Mouse (Mus musculus) thymus, postnatal 0 days (tissue): ENCODE measurements around the gene Setd7. TPM values are rescaled to one million over a fixed set of nuclear protein-coding genes. Genes with fewer than 3 reads are reported as not detected.
A peak's percentile ranks its signal among the peaks of the same experiment; 100 is the strongest.

Experiments used
- DNase-seq: peaks from one replicate; pipeline ENCODE4 v3.0.0-alpha.2; 2015; ENCODE audit warnings: low spot score
- polyA plus RNA-seq: library from polyadenylated mRNA; unstranded; fragments of >200 nt; fragmentation: Nextera tagmentation; extraction: Ambion mirVana; gene quantifications from 2 replicates; pipeline ENCODE4 v1.2.1, GENCODE M21; 2015

Gene Setd7
- polyA plus RNA-seq, 1 experiment from 2014 or later: 8.0 TPM

DNA sequence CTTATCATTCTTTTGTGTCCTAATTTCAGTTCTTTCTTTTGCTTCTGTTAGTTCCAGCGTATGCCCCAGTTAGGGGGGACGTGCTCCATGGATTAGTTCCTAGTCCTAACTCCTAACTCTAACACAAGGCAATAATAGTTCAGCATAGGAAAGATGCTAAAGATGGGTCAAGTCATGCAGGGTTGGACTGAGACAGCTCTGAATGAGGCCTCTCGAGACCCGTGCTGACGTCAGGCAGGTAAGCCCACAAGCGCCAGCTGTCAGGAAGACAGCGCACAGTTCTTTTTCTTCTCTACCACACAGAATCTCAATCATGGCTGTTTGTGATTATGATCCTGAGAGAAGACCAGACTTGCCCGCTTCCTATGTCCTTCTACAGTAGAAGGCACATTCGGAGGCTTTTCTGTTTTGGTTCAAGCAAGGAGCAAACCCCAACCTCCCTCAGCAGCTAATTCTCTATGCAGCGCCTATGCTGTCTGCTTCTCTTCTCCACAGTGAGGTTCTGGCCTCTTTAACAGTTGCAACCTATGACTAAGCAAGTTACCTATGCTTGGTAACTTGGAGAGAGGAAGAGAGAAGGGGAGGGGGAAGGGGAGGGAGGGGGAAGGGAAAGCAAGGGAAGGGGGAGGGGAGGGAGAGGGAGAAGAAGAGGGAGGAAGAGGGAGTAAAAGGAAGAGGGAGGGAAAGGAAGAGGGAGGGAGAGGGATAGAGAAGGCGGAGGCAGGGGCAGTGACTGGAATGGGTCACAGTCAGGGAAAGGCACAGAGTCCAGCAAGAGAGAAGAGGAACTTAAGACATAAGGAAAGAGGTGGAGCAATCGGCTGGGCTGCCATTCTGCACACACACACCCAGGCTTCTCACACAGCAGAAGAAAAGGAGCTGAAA lies 42.6 kb downstream of the Setd7 start:
- DNase-seq: no peak

DNA sequence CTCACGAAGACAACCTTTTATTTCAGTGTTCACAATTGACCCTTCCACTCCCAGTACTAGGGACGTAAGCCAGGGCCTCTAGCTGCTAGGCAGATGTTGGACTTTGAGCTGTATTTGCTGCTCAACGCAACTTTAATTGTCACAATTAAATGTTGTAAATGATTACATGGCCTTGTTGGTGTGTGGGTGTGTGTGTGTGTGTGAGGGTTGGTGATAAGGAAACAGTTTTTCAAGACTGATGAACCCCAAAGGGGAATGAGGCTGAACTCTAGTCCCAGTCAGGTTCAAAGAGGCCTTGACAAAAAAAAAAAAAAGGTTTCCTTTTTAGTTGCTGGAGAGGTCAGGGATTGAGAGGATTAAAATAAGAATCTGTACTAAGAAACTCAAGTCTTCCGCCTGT lies 43.2 kb downstream of the Setd7 start:
- DNase-seq: no peak

DNA sequence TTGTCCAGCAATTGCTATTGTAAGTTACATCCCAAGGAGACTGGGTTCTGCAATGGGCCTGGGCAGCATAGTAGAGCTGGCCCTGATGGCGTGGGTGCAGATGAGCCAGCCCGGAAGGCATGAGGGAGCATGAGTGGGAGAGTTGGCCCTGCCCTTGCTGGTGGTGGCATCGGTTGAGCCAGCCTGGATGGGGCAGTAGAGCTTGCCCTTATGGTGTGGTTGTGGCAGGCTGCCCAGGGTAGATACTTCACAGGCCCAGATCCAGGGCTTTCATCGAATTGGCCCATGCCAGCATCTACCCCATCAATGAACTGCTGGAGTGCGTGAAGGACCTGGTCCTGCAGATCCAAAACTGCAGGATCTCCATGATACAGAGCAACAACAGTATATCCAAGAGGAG lies 48.7 kb downstream of the Setd7 start:
- no peak for DNase-seq

DNA sequence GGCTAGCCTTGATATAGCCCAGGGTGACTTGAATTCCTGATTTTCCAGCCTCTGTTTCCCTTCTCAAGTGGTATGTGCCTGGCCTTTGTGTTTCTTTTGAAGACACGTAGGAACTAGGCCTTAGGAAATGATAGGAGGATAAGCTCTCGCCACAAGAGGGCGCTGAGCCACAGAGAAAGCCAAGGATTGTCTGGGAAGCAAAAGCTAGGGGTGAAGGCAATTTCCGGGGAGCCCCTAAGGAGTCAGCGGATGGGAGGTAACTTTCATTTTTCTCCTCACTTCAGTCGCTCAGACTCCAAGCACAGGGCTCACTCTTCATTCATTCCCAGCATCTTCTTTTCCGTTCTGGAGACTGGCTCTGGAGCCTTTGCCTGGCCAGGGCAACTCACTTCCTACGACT lies 49.8 kb downstream of the Setd7 start:
- peak; percentile 84 for DNase-seq

DNA sequence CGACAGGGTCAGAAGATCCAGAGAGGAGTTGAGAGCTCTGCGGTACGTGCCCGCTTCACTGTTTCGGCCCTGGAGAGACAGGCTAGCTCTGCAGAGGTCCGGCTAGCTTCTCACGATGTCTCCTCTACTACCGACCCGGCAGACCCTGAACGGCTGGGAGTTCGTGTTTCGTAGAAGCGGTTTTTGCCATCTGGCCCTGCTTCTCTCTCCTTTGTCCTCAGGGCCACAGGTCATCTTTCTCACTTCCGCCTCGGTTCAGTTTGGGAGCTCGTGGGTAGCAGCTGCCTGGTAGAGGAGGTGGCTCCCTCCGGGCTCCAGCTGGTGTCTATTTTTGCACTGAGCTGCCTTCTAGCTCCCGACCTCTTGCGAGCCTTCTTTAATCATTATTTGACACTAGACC lies 55.2 kb downstream of the Setd7 start:
- no peak for DNase-seq

DNA sequence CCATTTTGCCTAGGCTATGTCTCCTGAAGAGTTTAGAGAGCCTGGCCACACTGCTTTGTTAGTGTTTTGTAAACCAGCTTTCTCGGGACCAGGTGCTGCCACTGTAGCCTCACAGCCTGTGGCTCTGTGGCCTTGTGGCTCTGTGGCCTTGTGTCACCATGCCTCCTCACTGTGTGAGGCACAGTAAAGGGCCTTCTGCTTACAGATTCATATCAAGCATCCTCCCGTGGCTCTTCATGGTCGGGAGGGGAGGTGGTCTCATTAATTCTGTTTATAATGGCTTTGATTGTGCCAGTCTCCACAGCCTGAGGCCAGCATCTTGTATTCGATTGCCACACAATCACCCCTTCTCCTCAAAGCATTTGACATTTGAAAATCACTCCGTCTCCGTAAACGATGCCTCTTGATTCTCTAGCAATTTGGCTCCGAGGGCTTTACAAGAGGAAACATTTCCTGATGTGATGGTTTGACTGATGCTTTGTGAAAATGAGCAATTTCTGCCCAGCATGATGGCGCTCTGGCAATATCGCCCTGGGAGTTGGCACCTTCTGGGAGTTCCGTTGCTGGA lies 56.2 kb downstream of the Setd7 start:
- DNase-seq: no peak

DNA sequence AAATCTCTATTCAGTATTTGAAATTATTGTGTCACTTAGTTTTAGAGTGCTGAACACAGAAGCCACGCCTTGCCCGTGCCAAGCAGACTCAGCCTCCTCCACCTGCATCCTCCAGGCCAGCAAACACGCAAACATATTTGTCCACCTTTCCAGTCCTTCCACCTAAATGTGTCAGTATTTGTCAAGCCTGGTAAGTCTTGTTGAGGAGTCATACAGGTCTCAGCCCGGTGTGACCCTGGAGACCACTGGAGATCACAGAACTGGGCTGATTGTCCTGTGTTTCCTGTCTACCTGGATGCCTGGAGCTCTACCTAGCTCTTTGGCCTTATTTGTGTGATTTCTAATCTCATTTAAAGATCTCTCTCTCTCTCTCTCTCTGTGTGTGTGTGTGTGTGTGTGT lies 60.8 kb downstream of the Setd7 start:
- no peak for DNase-seq

DNA sequence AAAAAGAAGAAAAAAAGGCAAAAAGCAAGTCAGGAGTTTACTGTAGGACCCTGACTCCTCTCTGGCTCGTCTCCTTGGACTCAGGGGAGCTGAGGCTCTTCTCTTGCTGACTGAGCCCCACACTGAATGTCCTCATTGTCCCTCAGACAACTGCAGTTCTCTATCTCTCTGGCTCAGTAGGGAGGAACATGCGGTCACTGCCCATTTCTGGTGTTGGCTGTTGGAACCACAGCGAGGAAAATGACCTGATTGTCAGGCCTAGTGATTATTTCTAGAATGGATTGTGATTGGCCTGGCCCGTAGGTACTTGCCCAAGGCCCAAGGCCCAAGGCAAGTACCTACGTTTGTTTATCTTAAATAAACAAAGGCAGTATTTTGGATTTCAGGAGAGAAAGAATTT lies 62.0 kb downstream of the Setd7 start:
- no peak for DNase-seq

DNA sequence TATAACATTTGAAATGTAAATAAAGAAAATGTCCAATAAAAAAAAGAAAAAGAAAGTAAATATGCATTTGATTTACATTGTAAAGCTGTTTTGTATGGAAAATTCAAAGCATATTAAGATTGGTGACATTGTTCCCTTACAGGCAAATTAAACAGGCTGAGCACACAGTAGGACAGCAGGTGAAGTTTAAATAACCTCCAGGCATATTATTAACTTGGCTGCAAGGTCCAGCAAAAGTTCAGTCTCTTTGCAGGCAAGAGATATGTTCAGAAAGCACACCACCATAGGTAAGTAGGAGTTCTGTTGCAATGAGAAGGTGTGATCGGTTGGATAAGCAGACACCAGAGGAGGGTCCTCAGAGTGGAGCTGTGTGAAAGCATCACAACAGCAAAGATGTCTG lies 62.7 kb downstream of the Setd7 start:
- DNase-seq: no peak

DNA sequence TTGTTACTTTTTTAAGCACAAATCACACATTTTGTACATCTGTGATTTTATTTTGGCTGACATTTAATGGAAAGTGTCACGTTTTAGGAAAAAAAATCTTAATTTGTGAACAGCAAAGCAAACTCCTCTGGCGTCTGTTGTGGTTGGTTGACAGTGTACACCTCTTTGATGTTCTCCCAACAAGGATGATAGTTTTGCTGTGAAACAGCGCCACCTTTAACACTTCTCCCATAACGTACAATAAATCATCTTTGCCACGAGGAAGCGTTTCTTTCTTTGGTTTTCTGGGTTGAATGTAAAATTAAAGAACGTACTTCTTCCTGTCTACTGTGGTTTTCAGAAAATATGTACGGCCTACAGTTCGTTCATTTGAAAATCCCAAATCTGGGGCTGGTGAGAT lies 65.0 kb downstream of the Setd7 start:
- DNase-seq: peak; percentile 56

DNA sequence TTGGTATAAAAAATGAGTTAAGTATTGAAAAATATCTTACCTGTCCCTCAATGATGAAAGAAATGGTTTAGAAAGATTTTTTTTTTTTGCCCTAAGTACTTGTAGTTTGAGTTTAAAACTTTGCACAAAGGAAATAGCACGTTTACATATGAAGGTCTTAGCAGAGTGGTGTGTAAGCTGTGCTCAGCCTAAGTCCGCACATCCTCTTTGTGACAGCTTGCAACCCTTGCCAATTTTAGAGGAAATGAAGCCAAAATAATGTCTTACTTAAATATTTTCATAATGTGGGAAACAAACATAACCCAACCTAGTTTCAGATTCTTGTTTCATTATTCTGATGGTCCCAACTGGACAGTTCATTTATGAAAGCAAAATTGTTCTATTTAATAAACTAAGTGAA lies 66.2 kb downstream of the Setd7 start:
- no peak for DNase-seq

DNA sequence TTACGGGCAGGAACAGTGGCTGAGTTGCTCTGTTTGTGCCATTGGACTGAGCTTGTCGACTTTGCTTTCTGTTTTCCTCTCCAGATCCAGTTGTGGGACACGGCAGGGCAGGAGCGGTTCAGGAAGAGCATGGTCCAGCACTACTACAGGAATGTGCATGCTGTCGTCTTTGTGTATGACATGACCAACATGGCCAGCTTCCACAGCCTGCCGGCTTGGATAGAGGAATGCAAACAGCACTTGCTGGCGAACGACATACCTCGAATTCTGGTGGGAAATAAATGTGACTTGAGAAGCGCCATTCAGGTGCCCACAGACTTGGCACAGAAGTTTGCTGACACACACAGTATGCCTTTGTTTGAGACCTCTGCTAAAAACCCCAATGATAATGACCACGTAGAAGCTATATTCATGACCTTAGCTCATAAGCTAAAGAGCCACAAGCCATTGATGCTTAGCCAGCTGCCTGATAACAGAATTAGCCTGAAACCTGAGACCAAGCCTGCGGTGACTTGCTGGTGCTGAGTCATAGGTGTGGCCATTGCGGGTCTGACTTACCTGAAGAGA lies 67.3 kb downstream of the Setd7 start:
- no peak for DNase-seq

DNA sequence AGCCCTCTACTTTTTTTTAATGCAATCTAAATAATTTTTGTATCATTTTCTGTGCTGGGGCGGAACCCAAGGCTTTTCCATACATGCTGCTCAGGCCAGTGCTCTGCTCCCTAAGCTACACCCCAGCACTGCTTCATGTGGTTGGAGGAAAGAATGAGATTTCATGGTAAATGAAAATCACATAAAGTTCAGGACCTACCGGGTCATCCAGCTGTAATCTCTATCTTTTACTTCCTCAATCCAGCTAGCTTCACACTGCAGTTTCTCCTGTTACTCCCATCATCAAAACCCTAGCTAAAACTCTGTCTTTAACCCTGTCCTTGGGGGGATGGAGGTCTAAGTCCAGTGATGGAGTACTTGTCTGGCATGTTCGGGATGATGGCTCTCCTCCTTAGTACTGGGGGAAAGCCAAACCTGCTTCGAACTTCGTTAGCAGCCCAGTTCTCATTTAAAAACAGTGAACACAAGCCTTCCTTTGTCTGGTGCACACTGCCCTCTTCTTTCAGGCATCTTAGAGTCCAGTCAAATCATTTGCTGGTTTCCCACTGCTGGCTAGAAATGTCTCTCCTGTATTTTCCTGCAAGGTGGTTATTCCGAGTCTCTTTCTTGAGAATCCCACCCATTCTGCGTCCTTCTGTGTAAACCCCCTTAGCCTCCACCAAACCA lies 70.5 kb downstream of the Setd7 start:
- no peak for DNase-seq

DNA sequence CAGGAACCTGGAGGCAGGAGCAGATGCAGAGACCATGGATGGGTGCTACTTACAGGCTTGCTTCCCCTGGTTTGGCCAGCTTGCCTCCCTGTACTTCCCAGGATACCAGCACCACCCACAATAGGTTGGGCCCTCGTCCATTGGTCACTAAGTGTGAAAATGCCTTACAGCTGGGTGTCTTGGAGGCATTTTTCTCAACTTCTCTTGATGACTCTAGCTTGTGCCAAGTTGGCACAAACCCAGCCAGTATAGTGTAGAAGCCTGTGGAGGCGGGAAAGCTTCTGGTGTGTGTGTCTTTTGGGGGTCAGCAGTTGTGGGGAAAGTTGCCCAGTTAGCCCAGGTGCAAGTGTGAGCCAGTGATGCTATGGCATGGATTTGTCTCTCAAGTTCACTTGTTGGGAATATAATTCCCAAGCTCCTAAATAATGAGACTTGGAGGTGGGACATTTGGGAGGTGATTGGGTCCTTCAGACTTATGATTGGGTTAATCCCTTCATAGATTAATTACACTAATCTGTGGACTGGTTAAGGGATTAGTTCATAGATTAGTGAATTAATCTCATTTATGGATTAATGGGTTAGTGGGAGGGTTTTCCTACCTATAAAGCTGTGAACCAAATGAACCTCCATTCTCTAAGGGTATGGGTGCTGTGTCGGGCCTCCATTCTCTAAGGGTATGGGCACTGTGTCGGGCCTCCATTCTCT lies 74.0 kb downstream of the Setd7 start:
- DNase-seq: no peak

DNA sequence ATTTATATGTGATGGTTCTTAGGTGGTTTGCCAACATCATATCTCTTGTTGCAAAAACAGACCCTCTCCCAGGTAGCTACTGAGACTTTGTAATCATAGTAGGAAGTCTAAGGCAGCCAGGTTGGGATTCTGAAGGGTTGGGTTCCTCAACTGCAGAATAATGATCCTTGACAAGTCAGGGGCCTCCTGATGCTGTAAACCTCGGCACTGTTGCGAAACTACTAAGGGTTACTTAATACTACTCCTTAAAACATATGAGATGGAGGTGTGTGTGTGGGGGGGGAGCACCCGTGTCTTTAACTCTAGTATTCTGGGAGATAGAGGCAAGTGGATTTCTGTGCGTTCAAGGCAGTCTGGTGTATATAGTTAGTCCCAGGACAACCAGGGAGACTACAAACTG lies 75.3 kb downstream of the Setd7 start:
- DNase-seq: no peak

DNA sequence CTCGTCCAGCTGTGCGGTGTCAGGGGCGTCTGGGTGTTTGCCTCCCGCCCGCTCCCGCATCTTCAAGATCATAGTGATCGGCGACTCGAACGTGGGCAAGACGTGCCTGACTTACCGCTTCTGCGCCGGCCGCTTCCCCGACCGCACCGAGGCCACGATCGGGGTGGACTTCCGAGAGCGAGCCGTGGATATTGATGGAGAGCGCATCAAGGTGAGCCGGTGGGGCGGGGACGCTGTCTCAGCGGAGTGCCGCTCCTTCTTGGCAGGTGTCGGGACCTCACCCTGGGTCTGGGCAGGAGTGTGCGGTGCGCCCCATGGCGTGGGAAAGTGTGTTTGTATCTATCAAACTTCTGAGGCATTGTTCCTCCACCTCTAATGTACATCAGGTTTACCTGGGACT lies 76.3 kb downstream of the Setd7 start:
- DNase-seq: no peak

DNA sequence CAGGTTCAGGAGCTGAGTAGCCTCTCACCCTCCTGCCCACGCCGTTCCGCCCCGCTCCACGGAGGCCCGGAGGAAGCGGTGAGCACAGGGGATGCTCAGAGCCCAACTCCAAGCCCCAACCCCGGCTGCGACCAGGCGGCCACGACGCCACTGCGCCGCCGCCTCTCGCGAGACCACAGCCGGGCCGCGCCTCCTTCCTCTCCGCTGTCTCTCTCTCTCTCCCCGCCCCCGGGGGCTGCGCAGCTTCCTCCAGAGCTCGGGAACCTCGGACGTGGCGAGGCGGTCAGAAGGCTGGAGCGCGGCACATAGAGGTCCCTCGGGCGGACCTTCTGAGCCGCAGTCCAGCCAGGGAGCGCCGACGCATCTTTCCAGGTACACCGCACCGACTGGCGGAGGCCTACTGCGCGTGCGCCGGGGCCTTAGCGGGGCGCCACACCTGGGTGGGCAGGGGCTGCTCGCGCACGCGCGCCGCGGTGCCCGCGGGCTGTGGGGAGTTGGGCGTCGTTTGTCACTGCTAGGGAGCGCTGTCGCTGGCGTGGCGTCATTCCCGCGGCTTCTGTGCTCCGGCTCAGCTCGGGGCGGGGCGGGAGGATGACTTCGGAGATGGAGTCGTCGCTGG lies 76.8 kb downstream of the Setd7 start, which contains the start of gene Rab33b:
Rab33b (plus strand) TSS at position 180 of the 619 bp plus-strand sequence.
- peak; percentile 96 for DNase-seq

DNA sequence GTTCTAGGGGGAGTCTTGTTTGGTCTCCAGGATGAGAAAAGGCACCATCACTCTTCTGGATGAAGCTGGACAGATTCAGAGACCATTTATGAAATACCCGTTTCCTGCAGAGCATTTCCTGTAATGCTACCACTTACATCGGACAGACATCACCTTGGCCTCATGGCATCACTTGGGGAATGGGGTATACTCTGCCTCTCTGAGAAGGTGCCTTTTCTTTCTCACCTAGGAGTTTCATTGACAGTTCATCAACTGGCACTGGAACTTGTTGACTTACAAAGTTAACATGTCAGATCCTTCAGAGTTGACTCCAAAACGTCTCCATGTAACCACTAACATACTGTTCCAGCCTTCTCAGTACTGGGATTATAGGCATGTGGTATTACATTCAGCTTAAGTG lies 77.9 kb downstream of the Setd7 start:
- no peak for DNase-seq

DNA sequence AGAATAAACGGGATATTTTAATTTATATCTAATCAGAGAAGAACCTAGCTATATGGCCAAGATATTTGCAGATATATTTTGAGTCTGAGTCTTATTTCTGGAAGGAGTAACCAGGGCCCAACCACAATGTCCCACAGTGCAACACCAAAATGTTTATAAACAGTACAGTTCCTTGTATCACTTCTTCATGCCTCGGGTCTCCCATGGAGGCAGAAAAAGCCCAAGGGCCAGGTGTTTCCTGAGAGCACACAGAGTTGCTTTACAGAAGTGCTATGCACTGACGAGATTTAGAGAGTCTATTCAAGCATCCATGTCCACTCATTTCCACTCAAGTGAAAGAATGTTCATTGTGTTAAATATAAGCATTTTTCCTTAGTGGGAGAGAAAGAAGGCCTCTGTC lies 78.8 kb downstream of the Setd7 start:
- no peak for DNase-seq

DNA sequence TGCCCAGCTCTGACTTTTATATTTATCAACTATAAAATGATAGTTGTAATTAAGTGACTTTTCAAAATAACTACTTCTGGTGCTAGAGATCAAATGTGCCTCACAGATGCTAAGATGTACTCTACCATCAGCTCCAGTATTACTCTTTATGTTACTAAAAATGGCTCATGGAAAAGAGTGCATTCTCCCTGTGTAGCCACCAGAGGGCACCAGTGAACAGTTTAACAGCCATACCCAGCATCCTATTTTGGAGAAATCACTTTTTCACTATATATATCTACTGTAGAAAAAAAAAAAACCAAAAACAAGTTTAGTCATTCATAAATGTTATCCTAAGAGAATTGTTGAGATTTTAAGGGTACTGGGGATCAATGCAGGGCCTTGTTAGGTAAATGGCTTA lies 79.6 kb downstream of the Setd7 start:
- peak; percentile 76 for DNase-seq

DNA sequence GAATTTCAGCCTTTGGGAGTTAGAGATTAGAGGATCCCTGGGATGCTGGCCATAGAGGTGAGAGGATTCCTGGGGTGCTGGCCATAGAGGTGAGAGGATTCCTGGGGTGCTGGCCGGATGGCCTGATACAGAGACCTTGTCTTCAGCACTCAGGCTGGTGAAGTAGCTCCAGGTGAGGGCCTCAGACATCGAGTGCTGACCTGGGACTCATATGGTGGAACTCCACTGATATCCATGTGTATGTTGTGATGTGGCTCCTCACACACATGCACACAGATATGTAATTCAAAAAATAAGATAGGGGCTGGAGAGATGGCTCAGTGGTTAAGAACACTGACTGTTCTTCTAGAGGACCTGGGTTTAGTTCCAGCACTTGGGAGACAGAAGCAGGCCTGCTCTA lies 80.8 kb downstream of the Setd7 start:
- DNase-seq: no peak
